Mouse (Mus musculus): ENCODE measurements around the gene Gga3. TPM values are rescaled to one million over a fixed set of nuclear protein-coding genes. Genes with fewer than 3 reads are reported as not detected.

The Gga3 gene
- total RNA-seq, 2 experiments from 2014 or later = 83.9 to 95.1 TPM

DNA sequence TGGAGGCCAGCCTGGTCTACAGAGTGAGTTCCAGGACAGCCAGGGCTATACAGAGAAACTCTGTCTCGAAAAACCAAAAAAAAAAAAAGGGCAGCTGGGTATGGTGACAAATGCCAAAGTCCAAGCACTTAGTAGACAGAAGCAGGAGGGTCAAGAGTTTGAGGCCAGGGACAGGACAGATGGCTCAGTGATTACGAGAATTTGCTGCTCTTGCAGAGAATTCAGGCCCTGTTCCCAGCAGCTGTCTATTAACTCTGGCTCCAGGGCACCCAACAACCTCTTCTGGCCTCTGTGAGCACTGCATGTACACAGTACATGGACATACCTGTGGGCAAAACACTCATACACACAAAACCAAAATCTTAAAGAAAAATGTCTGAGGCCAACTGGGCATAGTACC is 14.2 kb upstream of the Gga3 start:
- intact Hi-C loops (cut with DNase I) = no loop called here
- Histone ChIP-seq H3K4me3 (no peak overlapping the region), H3K27ac (no peak overlapping the region)
- no peak for DNase-seq (ENCODE audit: extremely low spot score in 1 of 2, low spot score in 2 of 2)
- no peak for TF ChIP-seq CTCF (IDR thresholded peaks at IDR 0.05)

DNA sequence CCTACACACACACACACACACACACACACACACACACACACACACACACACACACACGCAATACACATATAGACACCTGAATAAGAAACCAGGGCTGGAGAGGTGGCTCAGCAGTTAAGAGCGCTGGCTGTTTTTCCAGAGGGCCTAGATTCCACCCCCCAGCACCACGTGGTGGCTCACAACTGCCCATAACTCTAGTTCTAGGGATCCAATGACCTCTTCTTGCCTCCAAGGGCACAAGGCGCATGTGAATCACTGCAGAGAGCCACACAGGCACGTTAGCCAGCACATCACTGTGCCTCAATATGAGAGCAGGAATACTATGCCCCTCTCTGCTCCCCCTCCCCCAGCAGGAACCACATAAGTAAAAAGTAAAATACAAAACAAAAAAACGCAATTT is 13.0 kb upstream of the Gga3 start:
- no peak for DNase-seq (ENCODE audit: extremely low spot score in 1 of 2, low spot score in 2 of 2)

DNA sequence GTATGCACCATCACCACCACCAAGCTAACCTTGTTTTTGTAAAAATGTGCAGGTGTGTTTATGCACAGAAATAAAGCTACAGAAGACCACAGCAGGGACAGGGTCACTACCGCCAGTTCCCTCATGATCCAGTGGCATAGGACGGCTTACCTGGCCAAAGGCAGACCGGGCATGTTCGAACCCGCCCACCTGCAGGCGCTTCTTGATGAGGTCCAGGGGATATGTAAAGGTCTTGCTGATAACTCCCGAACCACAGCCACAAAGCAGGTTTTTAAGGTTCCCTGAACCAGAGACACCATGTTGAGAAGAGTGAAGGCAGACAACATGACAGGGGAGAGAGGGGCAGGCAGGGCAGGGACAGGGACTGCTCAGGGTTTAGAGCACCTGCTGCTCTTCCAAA is 12.5 kb upstream of the Gga3 start:
- DNase-seq (ENCODE audit: extremely low spot score in 1 of 2, low spot score in 2 of 2) = no peak
- no peak for TF ChIP-seq CTCF (IDR thresholded peaks at IDR 0.05)
- intact Hi-C loops (cut with DNase I) = no loop called here
- no peak overlapping the region for H3K4me3 ChIP-seq
- no peak overlapping the region for H3K27ac ChIP-seq

More for the DNA sequence above, 13.0 kb upstream of the Gga3 start:
- intact Hi-C loops (cut with DNase I) = no loop called here
- Histone ChIP-seq H3K4me3 (no peak overlapping the region), H3K27ac (no peak overlapping the region)
- TF ChIP-seq CTCF (IDR thresholded peaks at IDR 0.05) = no peak

DNA sequence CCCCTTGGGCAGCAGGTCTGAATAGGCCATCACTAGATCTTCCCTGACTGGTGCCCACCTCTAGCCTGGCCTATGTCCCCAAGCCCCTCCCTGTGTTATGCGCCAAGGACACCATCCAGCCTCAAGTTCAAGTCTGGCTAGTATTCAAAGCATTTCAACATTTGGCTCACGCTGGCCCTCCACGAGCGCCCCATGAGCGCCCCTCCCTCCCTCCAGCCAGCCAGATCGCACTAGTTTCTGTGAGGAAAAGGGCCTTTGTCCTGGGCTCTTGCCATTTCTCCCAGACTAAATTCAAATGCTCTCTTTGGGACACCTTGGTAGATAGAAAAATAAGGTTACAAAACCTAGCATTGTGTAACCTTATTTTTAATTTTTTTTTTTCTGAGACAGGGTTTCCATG is 12.0 kb upstream of the Gga3 start:
- Histone ChIP-seq H3K27ac (no peak overlapping the region), H3K4me3 (no peak overlapping the region)
- DNase-seq (ENCODE audit: extremely low spot score in 1 of 2, low spot score in 2 of 2) = no peak
- intact Hi-C loops (cut with DNase I) = no loop called here
- TF ChIP-seq CTCF (IDR thresholded peaks at IDR 0.05) = no peak

DNA sequence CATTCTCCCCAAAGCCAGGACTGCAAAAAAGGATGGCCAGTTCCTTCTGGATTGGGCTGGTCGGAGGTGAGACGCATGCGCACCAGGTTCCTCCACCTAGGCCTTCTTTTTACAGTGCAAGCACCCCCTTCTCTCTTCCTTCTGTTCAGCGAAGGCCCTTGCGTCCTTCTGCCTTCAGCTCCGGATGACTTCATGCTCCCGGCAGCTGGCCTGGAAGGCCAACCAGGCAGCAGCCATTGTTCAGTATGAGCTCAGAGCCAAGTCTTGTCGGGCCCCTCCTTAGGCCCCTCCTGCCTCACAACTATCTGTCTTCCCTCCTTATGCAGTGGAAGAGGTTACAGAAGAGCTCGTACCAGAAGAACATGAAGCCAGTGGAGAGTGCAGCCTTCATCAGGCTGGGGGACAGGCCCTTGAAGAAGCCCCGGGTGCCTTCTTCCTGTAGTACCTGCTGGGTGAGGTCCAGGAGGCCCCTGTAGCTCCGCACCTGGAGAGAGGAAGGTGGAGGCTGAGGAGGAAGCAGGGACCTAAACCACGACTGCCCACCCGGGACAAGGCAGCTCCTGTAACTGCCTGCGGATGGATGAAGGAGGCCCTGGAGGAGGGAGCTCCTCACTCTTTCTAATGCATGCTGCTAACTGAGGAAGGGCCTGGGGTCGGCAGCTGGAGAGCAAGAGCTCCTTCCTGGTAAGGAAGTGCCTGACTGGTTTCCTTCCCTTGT is 11.4 kb upstream of the Gga3 start:
- intact Hi-C loops (cut with DNase I) = no loop called here
- DNase-seq (ENCODE audit: extremely low spot score in 1 of 2, low spot score in 2 of 2) = no peak
- TF ChIP-seq CTCF (IDR thresholded peaks at IDR 0.05) = no peak
- no peak overlapping the region for H3K4me3 ChIP-seq
- H3K27ac ChIP-seq = no peak overlapping the region

DNA sequence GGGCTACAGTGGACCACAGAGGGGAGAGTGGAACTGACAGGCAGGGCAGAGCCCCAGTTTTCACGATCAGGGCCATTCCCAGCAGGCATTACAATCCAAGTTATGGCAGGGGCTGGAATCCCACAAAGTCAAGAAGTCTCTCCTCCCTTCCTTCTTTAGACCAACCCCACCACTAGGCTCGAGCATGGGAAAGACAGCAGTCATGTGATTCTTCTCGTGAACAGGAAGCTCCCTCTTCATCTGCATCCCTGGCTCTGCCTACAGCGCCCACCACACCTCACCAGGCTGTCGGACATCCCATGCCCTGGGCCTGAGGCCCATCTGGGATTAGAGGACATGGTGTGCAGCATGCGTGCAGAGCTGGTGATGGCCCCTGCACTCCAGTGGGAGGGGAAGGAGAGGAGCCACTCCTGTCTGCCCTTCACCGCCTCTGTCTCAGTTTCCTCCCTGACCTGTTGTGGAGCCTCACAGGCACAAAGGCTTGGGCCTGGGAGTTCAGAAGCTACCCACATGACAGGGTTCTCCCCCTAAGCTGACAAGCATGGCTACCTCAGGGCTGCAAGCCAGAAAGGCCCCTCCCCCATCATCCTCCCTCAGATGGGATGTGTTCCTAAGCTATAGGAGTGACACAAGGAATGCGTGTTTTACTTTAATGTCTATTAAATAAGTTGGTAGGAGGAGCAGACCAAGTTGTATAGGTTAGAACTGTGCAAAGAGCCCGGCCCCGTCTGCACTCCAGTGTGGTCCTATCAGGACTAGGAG is 10.7 kb upstream of the Gga3 start:
- Histone ChIP-seq H3K27ac (no peak overlapping the region), H3K4me3 (no peak overlapping the region)
- TF ChIP-seq CTCF (IDR thresholded peaks at IDR 0.05) = no peak
- DNase-seq (ENCODE audit: extremely low spot score in 1 of 2, low spot score in 2 of 2) = no peak
- intact Hi-C loops (cut with DNase I) = no loop called here

DNA sequence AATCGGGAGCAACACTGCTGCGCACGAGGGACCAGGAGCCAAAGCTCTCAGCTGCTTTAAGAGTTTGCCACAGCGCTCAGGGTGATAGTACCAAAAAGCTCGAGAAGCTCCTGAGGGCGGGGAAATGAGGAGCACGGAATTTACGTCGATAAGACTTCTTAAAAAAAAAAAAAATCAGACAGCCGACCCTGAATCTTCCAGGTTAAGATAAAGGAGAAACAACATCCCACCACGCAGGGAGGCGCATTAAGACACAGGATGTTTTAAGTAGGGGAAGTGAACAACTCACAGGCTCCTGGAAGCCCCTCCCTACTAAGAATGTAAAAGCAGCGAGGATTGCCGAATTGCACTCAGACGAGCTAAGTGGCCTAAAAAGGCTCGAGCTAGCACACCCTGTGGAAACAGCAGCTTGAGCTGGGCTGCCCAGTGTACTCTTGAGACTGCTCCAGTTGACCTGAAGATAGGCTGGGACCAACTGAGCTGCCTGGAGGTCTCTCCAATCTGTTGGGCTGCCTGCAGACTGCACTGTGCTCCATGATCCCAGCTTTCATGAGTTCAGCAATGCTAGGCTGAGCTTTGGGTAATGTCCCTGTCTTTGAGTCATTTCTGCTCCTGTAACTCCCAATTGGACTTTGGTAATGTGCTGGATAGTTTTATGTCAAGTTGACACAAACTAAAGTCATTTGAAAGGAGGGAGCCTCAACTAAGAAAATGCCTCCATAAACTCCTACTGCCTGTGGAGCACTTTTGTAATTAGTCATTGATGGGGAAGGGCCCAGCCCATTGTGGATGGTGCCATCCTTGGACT is 9.5 kb upstream of the Gga3 start:
- Histone ChIP-seq H3K4me3 (peak overlapping the region; percentile 80), H3K27ac (peak overlapping the region; percentile 97)
- no peak for DNase-seq (ENCODE audit: extremely low spot score in 1 of 2, low spot score in 2 of 2)
- no peak for TF ChIP-seq CTCF (IDR thresholded peaks at IDR 0.05)
- intact Hi-C loops (cut with DNase I) = no loop called here

DNA sequence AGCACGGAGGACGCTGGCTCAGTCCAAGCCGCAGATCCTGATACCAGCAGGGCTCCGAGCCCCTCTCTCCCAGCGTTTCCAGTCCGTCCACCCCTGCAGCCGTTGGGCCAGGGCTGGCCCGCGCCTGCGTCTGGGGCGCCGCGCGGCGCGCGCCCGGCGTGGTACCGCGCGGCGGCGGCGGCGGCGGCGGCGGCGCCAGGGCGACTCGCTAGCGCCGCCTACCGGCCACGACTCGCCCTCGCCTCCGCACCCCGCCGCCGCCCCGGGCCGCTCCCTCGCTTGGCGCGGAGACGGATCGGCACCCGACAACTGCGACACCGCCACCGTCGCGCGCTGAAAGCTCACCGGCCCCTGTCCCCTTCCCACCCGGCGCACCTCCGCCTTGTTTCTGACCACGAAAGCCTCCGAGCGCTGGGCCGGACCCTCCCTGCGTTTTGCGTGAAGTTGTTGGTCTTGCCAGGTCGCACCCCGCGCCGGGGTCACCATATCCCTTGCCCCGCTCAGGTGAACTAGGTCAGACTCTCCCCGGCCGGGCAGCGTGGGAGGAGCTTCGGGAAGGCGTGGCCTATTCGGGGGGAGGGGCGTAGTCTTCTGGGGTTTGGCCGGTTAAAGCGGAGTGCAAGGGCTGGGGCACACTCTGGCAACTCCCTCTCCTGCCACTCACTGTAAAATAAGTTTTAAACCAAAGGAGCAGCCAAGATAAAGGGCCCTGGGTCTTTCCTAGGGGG is 8.7 kb upstream of the Gga3 start, which contains the start of gene Mif4gd:
Gene Mif4gd (minus strand): TSS at position 560 of the 728 bp plus-strand sequence.
- Histone ChIP-seq H3K4me3 (peak within 1 kb of the TSS; percentile 80), H3K27ac (peak within 1 kb of the TSS; percentile 97)
- DNase-seq (ENCODE audit: extremely low spot score in 1 of 2, low spot score in 2 of 2) = peak; percentile 67 to 77
- peak; percentile 60 for TF ChIP-seq CTCF (IDR thresholded peaks at IDR 0.05)
- intact Hi-C loops (cut with DNase I) = no loop called here

DNA sequence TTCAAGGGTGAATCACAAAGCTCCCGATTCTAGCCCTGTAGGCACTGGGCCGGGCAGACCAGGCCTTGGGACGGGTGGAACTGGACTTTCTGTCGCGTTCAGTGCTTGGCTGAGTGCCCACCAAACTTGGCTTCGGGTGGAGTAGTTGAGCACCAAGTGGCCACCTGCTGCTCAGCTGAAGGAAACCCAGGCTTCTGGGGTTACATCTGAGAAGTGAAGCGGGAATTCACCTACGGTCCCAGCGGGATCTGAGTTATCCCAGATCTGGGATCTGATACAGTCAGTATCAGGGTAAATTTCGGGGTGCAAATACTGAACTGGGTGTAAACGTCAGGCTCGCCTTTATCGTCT is 8.2 kb upstream of the Gga3 start:
- peak overlapping the region; percentile 88 for H3K27ac ChIP-seq
- TF ChIP-seq CTCF (IDR thresholded peaks at IDR 0.05) = no peak; the same call in 1 of the 2 replicates
- intact Hi-C loops (cut with DNase I) = no loop called here
- DNase-seq (ENCODE audit: extremely low spot score in 1 of 2, low spot score in 2 of 2) = peak; percentile 54 to 59
- peak overlapping the region; percentile 80 for H3K4me3 ChIP-seq

DNA sequence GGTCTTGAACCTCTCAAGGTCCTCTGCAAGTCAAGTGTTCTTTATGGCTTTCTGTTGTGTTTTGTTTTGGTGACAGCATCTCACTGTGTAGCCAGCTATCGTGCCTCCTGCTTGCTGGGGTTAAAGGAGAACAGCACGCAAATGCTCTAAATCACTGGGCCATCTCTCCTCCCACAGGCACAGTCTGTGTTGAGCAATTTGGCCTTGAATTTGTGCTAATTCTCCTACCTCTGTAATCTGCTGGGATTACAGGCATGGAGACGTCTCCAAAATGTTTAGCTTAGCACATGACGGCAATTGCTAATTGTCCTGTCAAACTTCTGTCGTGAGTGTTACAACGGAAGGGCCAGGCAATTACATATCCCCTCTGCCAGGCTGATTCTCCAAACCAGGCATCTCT is 7.3 kb upstream of the Gga3 start:
- H3K4me3 ChIP-seq = no peak overlapping the region
- TF ChIP-seq CTCF (IDR thresholded peaks at IDR 0.05) = no peak
- intact Hi-C loops (cut with DNase I) = no loop called here
- DNase-seq (ENCODE audit: extremely low spot score in 1 of 2, low spot score in 2 of 2) = no peak
- H3K27ac ChIP-seq = no peak overlapping the region

DNA sequence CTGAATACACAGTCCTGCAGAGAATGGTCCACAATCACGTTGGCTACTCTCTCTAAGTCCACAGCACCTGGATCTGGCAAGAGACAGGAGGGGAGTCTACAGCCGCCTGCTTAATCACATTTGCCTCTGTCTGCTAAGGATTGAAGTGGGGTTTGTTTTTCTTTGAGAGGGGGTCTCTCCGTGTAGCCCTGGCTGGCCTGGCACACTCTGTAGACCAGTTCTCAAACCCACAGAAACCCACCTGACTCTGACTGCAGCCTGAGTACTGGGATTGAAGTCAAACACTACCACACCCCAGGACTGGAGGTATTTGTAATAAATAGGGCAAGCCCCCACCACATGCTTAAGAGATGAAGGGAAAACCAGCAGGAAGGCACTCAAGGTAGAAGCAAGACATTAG is 5.7 kb upstream of the Gga3 start:
- H3K27ac ChIP-seq = no peak overlapping the region
- TF ChIP-seq CTCF (IDR thresholded peaks at IDR 0.05) = no peak
- H3K4me3 ChIP-seq = no peak overlapping the region
- intact Hi-C loops (cut with DNase I) = no loop called here
- DNase-seq (ENCODE audit: extremely low spot score in 1 of 2, low spot score in 2 of 2) = no peak

Data from left cerebral cortex, adult 2 months (tissue).